Mouse (Mus musculus) neural tube, embryonic 14.5 days (tissue): ENCODE measurements around the gene Vps13d. TPM values are rescaled to one million over a fixed set of nuclear protein-coding genes. Genes with fewer than 3 reads are reported as not detected.

Source experiments
- ATAC-seq: fragments of 200-750 bp; cut with Nextera tagmentation; 2 replicates; pipeline ENCODE4 v1.8.0; 2017; ENCODE audit warnings: low read depth, mild to moderate bottlenecking, moderate TSS enrichment, moderate library complexity
- H3K27ac ChIP-seq: fragments of 300-500 bp; sonication (generic); 2 replicates; pipeline ENCODE4 v1.5.1; 2014; ENCODE audit warnings: low read depth, mild to moderate bottlenecking, control low read depth, low read length, moderate library complexity, mixed read lengths
- H3K27me3 ChIP-seq: fragments of 300-500 bp; sonication (generic); 2 replicates; pipeline ENCODE4 v1.6.1; 2014; ENCODE audit warnings: low read length; ENCODE audit not compliant: control insufficient read depth, insufficient read depth
- H3K36me3 ChIP-seq: fragments of 300-500 bp; sonication (generic); 2 replicates; pipeline ENCODE4 v1.6.1; 2014; ENCODE audit warnings: low read length, mixed read lengths; ENCODE audit not compliant: control insufficient read depth, insufficient read depth
- H3K4me1 ChIP-seq: fragments of 300-500 bp; sonication (generic); 2 replicates; pipeline ENCODE4 v1.6.1; 2014; ENCODE audit warnings: low read length; ENCODE audit not compliant: control insufficient read depth, insufficient read depth
- H3K4me2 ChIP-seq: fragments of 300-500 bp; sonication (generic); 2 replicates; pipeline ENCODE4 v1.6.1; 2014; ENCODE audit warnings: mild to moderate bottlenecking, low read depth, low read length, control low read depth
- H3K4me3 ChIP-seq: fragments of 300-500 bp; sonication (generic); 2 replicates; pipeline ENCODE4 v1.5.1; 2014; ENCODE audit warnings: low read depth, low read length, control low read depth, mixed read lengths
- H3K9ac ChIP-seq: fragments of 300-500 bp; sonication (generic); replicated peaks from 2 replicates; pipeline ENCODE4 v1.6.1; 2014; ENCODE audit warnings: low read depth, mild to moderate bottlenecking, control low read depth, low read length, mixed read lengths
- H3K9me3 ChIP-seq: fragments of 300-500 bp; sonication (generic); 2 replicates; pipeline ENCODE4 v1.6.1; 2016; ENCODE audit warnings: low read length; ENCODE audit not compliant: control insufficient read depth
- WGBS: fragments of 180-500 bp; shearing (Covaris S2); extraction: QIAGEN DNeasy Blood & Tissue Kit; methylation state at CpG from one replicate; pipeline ENCODE4 v1.1.7; 2014; 5-methylcytosine and 5-hydroxymethylcytosine counted together
- polyA plus RNA-seq: library from polyadenylated mRNA; unstranded; fragments of >200 nt; fragmentation: Nextera tagmentation; extraction: Ambion mirVana; gene quantifications from 2 replicates; pipeline ENCODE4 v1.2.1, GENCODE M21; 2014

Vps13d gene
- polyA plus RNA-seq, 1 experiment from 2014 or later: 12.9 TPM

- H3K9ac ChIP-seq: no peak overlapping the region
- no peak overlapping the region for H3K4me2 ChIP-seq
- no peaks in the 10 kb centered on the region for H3K36me3 ChIP-seq
- 88% methylated on average over 3 of the region's 3 CpGs for WGBS
- H3K4me3 ChIP-seq: no peak overlapping the region
- no peaks in the 10 kb centered on the region for H3K4me1 ChIP-seq
- ATAC-seq: no peak
- no peak overlapping the region for H3K27ac ChIP-seq
- H3K9me3 ChIP-seq: no peaks in the 10 kb centered on the region
- H3K27me3 ChIP-seq: no peaks in the 10 kb centered on the region
Measured at GRCm38 (mm10) chr4:144961696-144962095, 233.1 kb downstream of the Vps13d start.

GRCm38 (mm10) chr4:144961232-144961631 is 233.6 kb downstream of the Vps13d start:
- Histone ChIP-seq H3K4me2 (no peak overlapping the region), H3K27me3 (no peaks in the 10 kb centered on the region), H3K9ac (no peak overlapping the region), H3K9me3 (no peaks in the 10 kb centered on the region), H3K36me3 (no peaks in the 10 kb centered on the region), H3K27ac (no peak overlapping the region), H3K4me3 (no peak overlapping the region), H3K4me1 (no peaks in the 10 kb centered on the region)
- ATAC-seq: no peak
- WGBS: 90% methylated on average over 4 of the region's 4 CpGs

GRCm38 (mm10) chr4:144960188-144960904 is 234.5 kb downstream of the Vps13d start:
- H3K9ac ChIP-seq: no peak overlapping the region
- H3K27me3 ChIP-seq: no peaks in the 10 kb centered on the region
- no peak for ATAC-seq
- H3K4me2 ChIP-seq: no peak overlapping the region
- H3K27ac ChIP-seq: no peak overlapping the region
- no peaks in the 10 kb centered on the region for H3K4me1 ChIP-seq
- no peak overlapping the region for H3K4me3 ChIP-seq
- no peaks in the 10 kb centered on the region for H3K36me3 ChIP-seq
- H3K9me3 ChIP-seq: no peaks in the 10 kb centered on the region
- 68% methylated on average over 8 of the region's 8 CpGs for WGBS

DNA sequence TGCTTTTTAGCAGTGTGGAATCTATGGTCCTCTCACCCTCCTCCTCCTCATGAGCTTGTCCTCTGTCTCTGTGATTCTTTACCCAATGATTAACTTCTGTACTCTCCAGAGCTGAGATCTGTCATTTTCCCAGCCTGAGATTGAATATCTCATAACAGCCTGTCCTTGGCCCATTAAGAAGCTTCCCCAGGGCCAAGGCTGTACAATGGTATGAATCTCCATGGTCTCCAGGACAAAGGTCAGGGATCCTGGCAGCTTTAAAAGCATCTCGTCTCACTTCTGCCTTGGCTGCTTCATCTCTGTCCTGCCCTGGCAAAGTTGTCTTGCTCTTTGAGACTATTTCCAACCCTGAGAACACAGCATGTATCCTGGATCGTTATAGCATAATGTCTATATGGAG is 237.1 kb downstream of the Vps13d start:
- Histone ChIP-seq H3K4me3 (no peak overlapping the region), H3K9me3 (no peaks in the 10 kb centered on the region), H3K27me3 (no peaks in the 10 kb centered on the region), H3K9ac (no peak overlapping the region), H3K27ac (no peak overlapping the region), H3K4me2 (no peak overlapping the region), H3K4me1 (no peaks in the 10 kb centered on the region), H3K36me3 (no peaks in the 10 kb centered on the region)
- WGBS: 74% methylated on average over 2 of the region's 2 CpGs
- ATAC-seq: no peak

- H3K4me3 ChIP-seq: no peak overlapping the region
- H3K9ac ChIP-seq: no peak overlapping the region
- no peaks in the 10 kb centered on the region for H3K4me1 ChIP-seq
- no peak for ATAC-seq
- H3K36me3 ChIP-seq: no peaks in the 10 kb centered on the region
- 91% methylated on average over 4 of the region's 4 CpGs for WGBS
- H3K27ac ChIP-seq: no peak overlapping the region
- H3K4me2 ChIP-seq: no peak overlapping the region
- H3K9me3 ChIP-seq: no peaks in the 10 kb centered on the region
- H3K27me3 ChIP-seq: no peaks in the 10 kb centered on the region
Measured at GRCm38 (mm10) chr4:144957186-144957585, 237.6 kb downstream of the Vps13d start.

DNA sequence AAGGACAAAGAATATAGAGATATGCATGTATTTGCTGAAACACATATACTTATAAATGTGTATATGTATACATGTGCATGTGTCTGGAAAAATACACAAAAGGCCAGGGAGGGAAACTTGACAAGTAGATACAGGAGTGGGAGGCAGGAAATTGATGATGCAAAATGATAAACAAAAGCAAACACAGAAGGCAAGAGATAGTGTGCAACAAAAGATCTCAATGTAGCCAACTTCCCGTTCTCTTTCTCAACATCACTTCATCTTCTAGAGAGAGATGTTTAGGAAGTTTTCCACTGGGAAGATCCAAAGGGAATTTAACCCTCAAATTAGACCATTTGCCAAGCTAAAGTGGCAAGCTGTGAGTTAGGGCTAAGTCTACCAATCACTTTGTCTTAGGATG is 238.5 kb downstream of the Vps13d start:
- Histone ChIP-seq H3K4me1 (no peaks in the 10 kb centered on the region), H3K27ac (no peak overlapping the region), H3K9ac (no peak overlapping the region), H3K27me3 (no peaks in the 10 kb centered on the region), H3K4me3 (no peak overlapping the region), H3K4me2 (no peak overlapping the region), H3K9me3 (no peaks in the 10 kb centered on the region), H3K36me3 (no peaks in the 10 kb centered on the region)
- ATAC-seq: no peak
- WGBS: 82% methylated on average over 1 of the region's 1 CpGs

GRCm38 (mm10) chr4:144955863-144956262 is 238.9 kb downstream of the Vps13d start:
- H3K27ac ChIP-seq: no peak overlapping the region
- H3K27me3 ChIP-seq: no peaks in the 10 kb centered on the region

DNA sequence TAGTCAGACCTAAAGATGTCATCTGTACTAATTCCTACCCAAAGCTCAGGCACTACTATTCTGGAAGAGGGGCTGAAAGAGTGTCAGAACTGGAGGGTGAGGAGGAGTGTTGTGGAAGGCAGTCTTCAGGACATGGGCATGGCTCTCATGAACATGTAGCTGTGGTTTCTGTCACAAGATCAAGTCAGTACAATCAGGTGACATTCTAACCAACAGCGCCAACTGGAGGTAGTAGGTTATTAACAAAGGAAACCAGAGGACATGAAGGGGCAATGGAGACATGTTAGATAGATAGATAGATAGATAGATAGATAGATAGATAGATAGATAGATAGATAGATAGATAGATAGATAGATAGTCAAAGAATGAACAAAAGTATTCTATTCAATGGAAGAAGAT is 241.4 kb downstream of the Vps13d start:
- no peak overlapping the region for H3K4me2 ChIP-seq
- H3K36me3 ChIP-seq: no peaks in the 10 kb centered on the region
- H3K27me3 ChIP-seq: no peaks in the 10 kb centered on the region
- no peak for ATAC-seq
- no peaks in the 10 kb centered on the region for H3K4me1 ChIP-seq
- no peaks in the 10 kb centered on the region for H3K9me3 ChIP-seq
- WGBS: 90% methylated on average over 1 of the region's 1 CpGs
- H3K27ac ChIP-seq: no peak overlapping the region
- H3K9ac ChIP-seq: no peak overlapping the region
- H3K4me3 ChIP-seq: no peak overlapping the region

More at GRCm38 (mm10) chr4:144955863-144956262, 238.9 kb downstream of the Vps13d start:
- 82% methylated on average over 1 of the region's 1 CpGs for WGBS
- no peaks in the 10 kb centered on the region for H3K4me1 ChIP-seq
- no peak for ATAC-seq
- no peak overlapping the region for H3K4me3 ChIP-seq
- H3K4me2 ChIP-seq: no peak overlapping the region
- no peak overlapping the region for H3K9ac ChIP-seq
- no peaks in the 10 kb centered on the region for H3K9me3 ChIP-seq
- H3K36me3 ChIP-seq: no peaks in the 10 kb centered on the region

- H3K4me3 ChIP-seq: no peak overlapping the region
- H3K9ac ChIP-seq: no peak overlapping the region
- H3K9me3 ChIP-seq: no peaks in the 10 kb centered on the region
- no peak overlapping the region for H3K4me2 ChIP-seq
- H3K36me3 ChIP-seq: no peaks in the 10 kb centered on the region
- H3K4me1 ChIP-seq: no peaks in the 10 kb centered on the region
- 90% methylated on average over 7 of the region's 7 CpGs for WGBS
- H3K27ac ChIP-seq: no peak overlapping the region
- H3K27me3 ChIP-seq: no peaks in the 10 kb centered on the region
- ATAC-seq: no peak
Measured at GRCm38 (mm10) chr4:144951859-144952258, 242.9 kb downstream of the Vps13d start.
